In the genomic region with DNA sequence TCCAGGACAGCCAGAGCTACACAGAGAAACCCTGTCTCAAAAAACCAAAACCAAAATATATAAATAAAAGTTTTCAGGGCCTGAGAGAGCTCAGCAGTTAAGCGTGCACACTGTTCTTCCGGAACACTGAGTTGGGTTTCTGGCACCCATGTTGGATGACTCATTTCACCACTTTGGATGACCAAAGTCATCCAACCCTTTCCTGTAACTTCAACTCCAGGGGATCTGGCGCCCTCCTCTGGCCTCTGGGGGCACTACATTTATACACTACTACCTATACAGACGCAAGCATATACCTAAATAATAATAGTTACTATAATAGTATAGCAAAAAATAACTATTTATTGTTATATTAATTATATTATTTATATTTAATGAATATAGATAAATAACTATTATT, we compare ENCODE assay signal across 9 mouse cellular contexts. TPM values are rescaled to one million over a fixed set of nuclear protein-coding genes. Genes with fewer than 3 reads are reported as not detected.
A peak's percentile ranks its signal among the peaks of the same experiment; 100 is the strongest.
DNase-seq lines count a peak whose midpoint lies in the region; ATAC-seq lines count a peak whose summit lies in the region.
"Had no signal": no experiment of that assay in that cellular context is flagged by ENCODE, and none has a peak within 500 bp of the region (broad histone marks: within the 10 kb centered on the region; RNA-seq: fewer than 3 reads in every experiment).

No protein-coding gene starts in this region.

- H3K27ac ChIP-seq in midbrain, embryonic 11.5 days (ENCODE audit: low read depth, low read length): no peak overlapping the region
- no peak overlapping the region for H3K27ac ChIP-seq in midbrain, embryonic 16.5 days (ENCODE audit: low read length)
- H3K27ac ChIP-seq: heart, embryonic 15.5 days had no signal

- peak; percentile 34 for DNase-seq in cerebellum, adult 11 months
- DNase-seq in cerebellum, adult 11-12 months: no peak
- peak; percentile 88 for DNase-seq in midbrain, embryonic 11.5 days (ENCODE audit: low spot score, missing footprints)
- DNase-seq in adrenal gland, postnatal 36 days: peak; percentile 82 to 88
- peak; percentile 56 to 57 for DNase-seq in gastrocnemius, postnatal 36 days
- peak; percentile 74 for DNase-seq in lung, postnatal 10 days
- peak; percentile 66 for DNase-seq in thymus, postnatal 4 days

- no peaks in the 10 kb centered on the region for H3K4me1 ChIP-seq in midbrain, embryonic 11.5 days (ENCODE audit: control insufficient read depth, insufficient read depth, low read length)
- no peaks in the 10 kb centered on the region for H3K4me1 ChIP-seq in midbrain, embryonic 16.5 days (ENCODE audit: control insufficient read depth, insufficient read depth, low read length)
- H3K4me1 ChIP-seq: heart, embryonic 15.5 days had no signal

- H3K36me3 ChIP-seq in midbrain, embryonic 11.5 days (ENCODE audit: control insufficient read depth, insufficient read depth, low read length): no peaks in the 10 kb centered on the region
- no peaks in the 10 kb centered on the region for H3K36me3 ChIP-seq in midbrain, embryonic 16.5 days (ENCODE audit: control insufficient read depth, insufficient read depth, low read length)
- H3K36me3 ChIP-seq: heart, embryonic 15.5 days had no signal

- no peak overlapping the region for H3K9ac ChIP-seq in midbrain, embryonic 11.5 days (ENCODE audit: low read length)
- H3K9ac ChIP-seq in midbrain, embryonic 16.5 days (ENCODE audit: low read depth, low read length): no peak overlapping the region
- H3K9ac ChIP-seq: heart, embryonic 15.5 days had no signal

- no peak for ATAC-seq in midbrain, embryonic 11.5 days (ENCODE audit: low FRiP score)
- no peak for ATAC-seq in midbrain, embryonic 16.5 days

- no peak overlapping the region for H3K4me2 ChIP-seq in midbrain, embryonic 11.5 days
- no peak overlapping the region for H3K4me2 ChIP-seq in midbrain, embryonic 16.5 days (ENCODE audit: low read length)
- H3K4me2 ChIP-seq: heart, embryonic 15.5 days had no signal

- intact Hi-C loops in gastrocnemius, postnatal 36 days (cut with DNase I): loop anchor here (5.0 kb wide), 2 partner anchors 50 to 155 kb away; no protein-coding TSS in a partner anchor

- 51% methylated on average over 4 of the region's 4 CpGs for WGBS in midbrain, embryonic 11.5 days
- whole genome bisulfite sequencing in midbrain, embryonic 16.5 days: 49% methylated on average over 4 of the region's 4 CpGs

- no peak overlapping the region for H3K4me3 ChIP-seq in midbrain, embryonic 11.5 days (ENCODE audit: low read depth, low read length)
- H3K4me3 ChIP-seq in midbrain, embryonic 16.5 days (ENCODE audit: low read depth, low read length): no peak overlapping the region
- H3K4me3 ChIP-seq: heart, embryonic 15.5 days had no signal

- H3K9me3 ChIP-seq in midbrain, embryonic 11.5 days (ENCODE audit: control insufficient read depth, low read length): no peaks in the 10 kb centered on the region
- no peaks in the 10 kb centered on the region for H3K9me3 ChIP-seq in midbrain, embryonic 16.5 days (replicated peaks; ENCODE audit: control insufficient read depth, low read length, poor library complexity, severe bottlenecking)
- H3K9me3 ChIP-seq: heart, embryonic 15.5 days had no signal

- no peaks in the 10 kb centered on the region for H3K27me3 ChIP-seq in midbrain, embryonic 11.5 days (ENCODE audit: control insufficient read depth, insufficient read depth, low read length)
- H3K27me3 ChIP-seq in midbrain, embryonic 16.5 days (ENCODE audit: control insufficient read depth, insufficient read depth, low read depth, low read length): no peaks in the 10 kb centered on the region
- H3K27me3 ChIP-seq: heart, embryonic 15.5 days had no signal

RNA-seq across cellular contexts. Expression of gene Cacng8, which starts 13.7 kb away (rescaled TPM):
- polyA plus RNA-seq in midbrain, embryonic 11.5 days (2014; fragmentation: Nextera tagmentation; extraction: Ambion mirVana): 4.0 and 4.7 TPM in 2 replicates
- polyA plus RNA-seq in midbrain, embryonic 16.5 days (2015; fragmentation: Nextera tagmentation; extraction: Ambion mirVana): 13.3 and 17.3 TPM in 2 replicates
- 1 to 10 TPM; 2.0 to 5.1 TPM for total RNA-seq in adrenal gland, postnatal 36 days (2021)
- not detected for total RNA-seq in gastrocnemius, postnatal 36 days (2021)

RNA-seq across cellular contexts. Expression of gene Cacng7, which starts 44.1 kb away (rescaled TPM):
- 4.2 and 4.4 TPM in 2 replicates for polyA plus RNA-seq in midbrain, embryonic 11.5 days (2014; fragmentation: Nextera tagmentation; extraction: Ambion mirVana)
- polyA plus RNA-seq in midbrain, embryonic 16.5 days (2015; fragmentation: Nextera tagmentation; extraction: Ambion mirVana): 2.6 and 3.0 TPM in 2 replicates
- total RNA-seq in adrenal gland, postnatal 36 days (2021): 1 to 10 TPM; 7.0 to 8.0 TPM
- total RNA-seq in gastrocnemius, postnatal 36 days (2021): 1 to 10 TPM; 9.0 to 9.7 TPM

RNA-seq across cellular contexts. Expression of gene Cacng6, which starts 47.2 kb away (rescaled TPM):
- not detected in 2 replicates for polyA plus RNA-seq in midbrain, embryonic 11.5 days (2014; fragmentation: Nextera tagmentation; extraction: Ambion mirVana)
- polyA plus RNA-seq in midbrain, embryonic 16.5 days (2015; fragmentation: Nextera tagmentation; extraction: Ambion mirVana): 0.10 TPM in 1 of 2 replicates, not detected in the other
- total RNA-seq in adrenal gland, postnatal 36 days (2021): not detected
- total RNA-seq in gastrocnemius, postnatal 36 days (2021): 100 to 1,000 TPM in 1 of 2 experiments, 10 to 100 TPM in 1; 96.8 to 101 TPM

Comparison
In these comparisons a context has a peak if more than half of its experiments do, and no peak if none do; other contexts are left out.
1. RNA of gene Cacng6, which starts 47.2 kb away (total RNA-seq): 96.8 to 101 TPM in gastrocnemius, postnatal 36 days; not detected in adrenal gland, postnatal 36 days; every median in the first group is over 10 times any median in the second.